Mouse (Mus musculus): ENCODE results near the gene Alox5. TPM values are rescaled to one million over a fixed set of nuclear protein-coding genes. Genes with fewer than 3 reads are reported as not detected.

Alox5 gene
- total RNA-seq, 2 experiments from 2014 or later, result 8.7 to 10.3 TPM

GRCm38 (mm10) chr6:116394916-116395648, 65.9 kb downstream of the Alox5 start:
- no peak for DNase-seq (ENCODE audit: low spot score)
- intact Hi-C loops (cut with DNase I), result no loop called here

- intact Hi-C loops (cut with DNase I), result no loop called here
- DNase-seq (ENCODE audit: low spot score), result no peak
These were observed 71.5 kb downstream of the Alox5 start for GRCm38 (mm10) chr6:116389481-116389880.

- intact Hi-C loops (cut with DNase I), result no loop called here
- DNase-seq (ENCODE audit: low spot score), result no peak
These were observed 72.9 kb downstream of the Alox5 start for GRCm38 (mm10) chr6:116388068-116388467.

GRCm38 (mm10) chr6:116386506-116386905, 74.5 kb downstream of the Alox5 start:
- intact Hi-C loops (cut with DNase I), result no loop called here
- no peak for DNase-seq (ENCODE audit: low spot score)

GRCm38 (mm10) chr6:116386045-116386415, 74.9 kb downstream of the Alox5 start:
- no peak for DNase-seq (ENCODE audit: low spot score)
- intact Hi-C loops (cut with DNase I), result no loop called here

- intact Hi-C loops (cut with DNase I), result no loop called here
- DNase-seq (ENCODE audit: low spot score), result no peak
These were observed 75.6 kb downstream of the Alox5 start for GRCm38 (mm10) chr6:116385194-116386044.

- no peak for DNase-seq (ENCODE audit: low spot score)
- intact Hi-C loops (cut with DNase I), result no loop called here
These were observed 77.4 kb downstream of the Alox5 start for GRCm38 (mm10) chr6:116383582-116383981.

- DNase-seq (ENCODE audit: low spot score), result no peak
- intact Hi-C loops (cut with DNase I), result no loop called here
These were observed 79.4 kb downstream of the Alox5 start for GRCm38 (mm10) chr6:116381605-116382004.

GRCm38 (mm10) chr6:116380157-116380556, 80.8 kb downstream of the Alox5 start:
- DNase-seq (ENCODE audit: low spot score), result no peak
- intact Hi-C loops (cut with DNase I), result no loop called here

- intact Hi-C loops (cut with DNase I), result no loop called here
- DNase-seq (ENCODE audit: low spot score), result no peak
These were observed 82.1 kb downstream of the Alox5 start for GRCm38 (mm10) chr6:116378892-116379291.

- DNase-seq (ENCODE audit: low spot score), result no peak
- intact Hi-C loops (cut with DNase I), result no loop called here
These were observed 86.4 kb downstream of the Alox5 start for GRCm38 (mm10) chr6:116374618-116375017.

GRCm38 (mm10) chr6:116374136-116374535, 86.8 kb downstream of the Alox5 start:
- DNase-seq (ENCODE audit: low spot score), result no peak
- intact Hi-C loops (cut with DNase I), result no loop called here

- DNase-seq (ENCODE audit: low spot score), result no peak
- intact Hi-C loops (cut with DNase I), result no loop called here
These were observed 89.5 kb downstream of the Alox5 start for GRCm38 (mm10) chr6:116371500-116371899.

- intact Hi-C loops (cut with DNase I), result no loop called here
- DNase-seq (ENCODE audit: low spot score), result no peak
These were observed 90.6 kb downstream of the Alox5 start for GRCm38 (mm10) chr6:116370216-116370976.

- intact Hi-C loops (cut with DNase I), result no loop called here
These were observed 91.2 kb downstream of the Alox5 start for GRCm38 (mm10) chr6:116369811-116370210.

GRCm38 (mm10) chr6:116367971-116368370, 93.0 kb downstream of the Alox5 start:
- intact Hi-C loops (cut with DNase I), result no loop called here
- no peak for DNase-seq (ENCODE audit: low spot score)

More at GRCm38 (mm10) chr6:116369811-116370210, 91.2 kb downstream of the Alox5 start:
- DNase-seq (ENCODE audit: low spot score), result no peak

- DNase-seq (ENCODE audit: low spot score), result no peak
- intact Hi-C loops (cut with DNase I), result no loop called here
These were observed 99.0 kb downstream of the Alox5 start for GRCm38 (mm10) chr6:116361993-116362392.

GRCm38 (mm10) chr6:116361463-116361862, 99.5 kb downstream of the Alox5 start:
- intact Hi-C loops (cut with DNase I), result no loop called here
- no peak for DNase-seq (ENCODE audit: low spot score)
